Mouse (Mus musculus): Measurements from ENCODE around the gene Prtg. TPM values are rescaled to one million over a fixed set of nuclear protein-coding genes. Genes with fewer than 3 reads are reported as not detected.

Gene Prtg
- polyA plus RNA-seq, 1 experiment from 2014 or later, result 0.40 TPM

DNA sequence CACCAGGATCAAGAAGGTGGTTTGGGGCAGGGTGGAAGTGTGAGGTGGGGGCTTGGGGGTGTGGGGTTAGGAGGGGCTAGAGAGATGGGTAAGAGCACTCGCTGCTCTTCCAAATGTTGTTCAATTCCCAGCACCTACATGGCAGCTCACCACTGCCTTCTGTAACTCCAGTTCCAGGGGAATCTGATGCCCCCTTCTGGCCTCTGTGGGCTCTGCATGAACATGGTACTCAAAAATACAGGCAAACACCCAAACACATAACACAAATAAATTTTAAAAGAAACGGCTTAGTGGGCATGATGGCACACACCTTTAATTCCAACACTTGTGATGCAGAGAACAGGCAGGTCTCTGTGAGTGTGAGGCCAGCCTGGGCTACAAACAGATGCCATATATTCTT lies 148.1 kb downstream of the Prtg start:
- Histone ChIP-seq H3K4me2 (no peak overlapping the region), H3K27me3 (no peaks in the 10 kb centered on the region), H3K9ac (no peak overlapping the region), H3K27ac (no peak overlapping the region), H3K36me3 (no peaks in the 10 kb centered on the region), H3K4me1 (replicated peaks) (peaks cover 6% of the 10 kb centered on the region), H3K9me3 (replicated peaks) (no peaks in the 10 kb centered on the region), H3K4me3 (no peak overlapping the region)
- ATAC-seq (replicated peaks; ENCODE audit: insufficient number of reproducible peaks, insufficient read depth, low FRiP score, low read depth), result no peak
- 42% methylated on average over 2 of the region's 2 CpGs for WGBS

DNA sequence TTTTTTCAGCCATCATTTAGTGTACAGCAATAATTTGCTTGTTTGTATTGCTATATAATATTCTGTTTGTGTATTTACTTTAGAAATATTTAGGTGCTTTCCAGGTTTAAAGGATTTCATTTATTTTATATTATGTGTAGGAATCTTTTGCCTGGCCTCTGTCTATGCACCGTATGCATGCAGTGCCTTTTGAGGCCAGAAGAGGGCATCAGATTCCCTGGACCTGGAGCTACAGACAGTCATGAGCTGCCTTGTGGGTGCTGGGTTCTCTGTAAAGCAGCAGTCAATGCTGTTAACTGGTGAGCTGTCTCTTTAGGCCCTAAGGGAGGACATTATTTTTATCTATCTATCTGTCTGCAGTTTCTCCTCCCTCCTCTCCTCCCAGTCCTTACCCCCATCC lies 148.9 kb downstream of the Prtg start:
- Histone ChIP-seq H3K9ac (no peak overlapping the region), H3K4me3 (no peak overlapping the region), H3K9me3 (replicated peaks) (no peaks in the 10 kb centered on the region), H3K4me2 (no peak overlapping the region), H3K27me3 (no peaks in the 10 kb centered on the region), H3K27ac (no peak overlapping the region), H3K36me3 (no peaks in the 10 kb centered on the region), H3K4me1 (replicated peaks) (peaks cover 6% of the 10 kb centered on the region)
- WGBS, result 22% methylated on average over 1 of the region's 1 CpGs
- no peak for ATAC-seq (replicated peaks; ENCODE audit: insufficient number of reproducible peaks, insufficient read depth, low FRiP score, low read depth)

DNA sequence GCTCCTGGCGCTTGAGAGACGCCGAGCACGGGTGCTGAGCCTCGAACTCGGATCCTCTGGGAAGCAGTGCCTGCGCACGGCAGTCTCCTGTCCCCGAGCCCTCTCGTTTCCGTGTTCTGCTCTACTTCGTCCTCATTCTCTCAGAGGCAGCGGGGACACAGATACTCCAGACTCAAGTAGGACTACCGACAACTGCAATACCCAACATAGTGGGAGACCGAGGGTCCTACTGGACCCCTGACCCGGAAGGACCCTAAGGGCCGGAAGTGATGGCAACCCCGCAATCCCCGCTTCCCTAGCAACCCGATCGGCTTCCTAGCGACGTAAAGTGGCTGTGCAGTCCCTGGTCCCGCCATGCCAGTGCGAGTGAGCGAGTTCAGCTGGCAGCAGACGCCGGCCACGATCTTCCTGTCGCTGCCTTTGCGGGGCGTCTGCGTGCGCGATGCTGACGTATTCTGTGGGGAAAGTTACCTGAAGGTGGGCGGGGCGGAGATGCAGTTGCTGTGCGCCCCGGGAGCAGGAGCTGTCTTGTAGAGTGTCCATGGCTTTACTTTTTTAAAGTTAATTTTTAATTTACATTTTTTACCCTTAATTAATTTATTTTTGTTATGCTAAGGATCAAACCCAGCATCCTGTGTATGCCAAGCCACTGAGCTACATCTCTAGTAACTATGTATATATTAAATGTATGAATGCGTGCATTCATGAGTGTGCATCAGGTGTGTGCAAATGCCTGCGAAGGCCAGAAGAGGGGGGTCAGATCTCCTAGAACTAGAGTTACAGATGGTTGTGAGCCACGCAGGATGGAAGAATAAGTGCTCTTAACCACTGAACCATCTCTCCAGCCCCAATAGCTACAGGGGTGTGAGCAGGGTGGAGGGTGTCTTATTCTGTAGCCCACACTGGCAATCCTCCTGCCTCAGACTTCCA lies 152.1 kb downstream of the Prtg start, which contains the start of the genes Dyx1c1 and Gm44503:
Dyx1c1 (plus strand) TSS at position 265 of the 930 bp plus-strand sequence.
Gm44503 (plus strand) TSS at position 332 of the 930 bp plus-strand sequence.
- Histone ChIP-seq H3K36me3 (no peaks in the 10 kb centered on the region), H3K9me3 (replicated peaks) (no peaks in the 10 kb centered on the region), H3K4me3 (peak within 1 kb of the TSS; percentile 70), H3K4me2 (peak within 1 kb of the TSS; percentile 75), H3K27me3 (no peaks in the 10 kb centered on the region), H3K27ac (peak within 1 kb of the TSS; percentile 25), H3K4me1 (replicated peaks) (peaks cover 6% of the 10 kb centered on the region), H3K9ac (peak within 1 kb of the TSS; percentile 56)
- 2% methylated on average over 43 of the region's 43 CpGs for WGBS
- ATAC-seq (replicated peaks; ENCODE audit: insufficient number of reproducible peaks, insufficient read depth, low FRiP score, low read depth), result peak; percentile 75

DNA sequence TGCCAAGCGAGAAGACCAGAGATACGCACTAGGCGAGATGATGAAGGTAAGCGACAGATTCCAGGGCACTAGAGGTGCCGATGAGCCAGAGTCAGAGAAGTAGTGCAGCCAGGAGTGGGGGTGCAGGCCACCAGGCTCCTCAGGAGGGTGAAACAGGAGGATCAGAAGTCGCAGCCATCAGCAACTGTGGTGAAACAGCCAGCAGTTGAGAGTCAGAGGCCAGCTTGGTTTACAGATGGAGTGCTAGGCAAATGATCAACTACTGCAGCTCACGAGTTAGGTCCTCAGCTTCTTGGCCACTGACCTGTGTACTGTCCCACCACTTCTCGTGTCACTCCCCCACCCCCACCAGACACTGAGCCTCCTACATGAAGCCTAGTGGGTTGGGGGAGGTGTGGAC lies 154.7 kb downstream of the Prtg start:
- H3K36me3 ChIP-seq, result no peaks in the 10 kb centered on the region
- ATAC-seq (replicated peaks; ENCODE audit: insufficient number of reproducible peaks, insufficient read depth, low FRiP score, low read depth), result no peak
- no peak overlapping the region for H3K4me3 ChIP-seq
- H3K27me3 ChIP-seq, result no peaks in the 10 kb centered on the region
- no peaks in the 10 kb centered on the region for H3K9me3 ChIP-seq (replicated peaks)
- H3K4me2 ChIP-seq, result no peak overlapping the region
- H3K27ac ChIP-seq, result no peak overlapping the region
- no peak overlapping the region for H3K9ac ChIP-seq
- H3K4me1 ChIP-seq (replicated peaks), result peaks cover 6% of the 10 kb centered on the region
- WGBS, result 62% methylated on average over 8 of the region's 8 CpGs

- H3K4me3 ChIP-seq, result no peak overlapping the region
- peaks cover 6% of the 10 kb centered on the region for H3K4me1 ChIP-seq (replicated peaks)
These were observed 155.3 kb downstream of the Prtg start for GRCm38 (mm10) chr9:72961959-72962358.

More at GRCm38 (mm10) chr9:72961959-72962358, 155.3 kb downstream of the Prtg start:
- Histone ChIP-seq H3K36me3 (no peaks in the 10 kb centered on the region), H3K27ac (no peak overlapping the region), H3K9me3 (replicated peaks) (no peaks in the 10 kb centered on the region), H3K4me2 (no peak overlapping the region), H3K9ac (no peak overlapping the region), H3K27me3 (no peaks in the 10 kb centered on the region)
- 67% methylated on average over 15 of the region's 15 CpGs for WGBS
- ATAC-seq (replicated peaks; ENCODE audit: insufficient number of reproducible peaks, insufficient read depth, low FRiP score, low read depth), result no peak

Other genes with a start within 250 kb of the Prtg start
- gene Nedd4, start 144.5 kb upstream of the Prtg start, polyA plus RNA-seq (2015; fragmentation: Nextera tagmentation; extraction: Ambion mirVana), result 450 and 481 TPM in 2 replicates
- 2.1 and 2.6 TPM in 2 replicates for gene Pygo1, start 118.8 kb downstream of the Prtg start, polyA plus RNA-seq (2015; fragmentation: Nextera tagmentation; extraction: Ambion mirVana)
- 0.58 and 0.85 TPM in 2 replicates for gene Dyx1c1, start 151.9 kb downstream of the Prtg start, polyA plus RNA-seq (2015; fragmentation: Nextera tagmentation; extraction: Ambion mirVana)
- gene Gm44503, start 152.0 kb downstream of the Prtg start, polyA plus RNA-seq (2015; fragmentation: Nextera tagmentation; extraction: Ambion mirVana), result not detected in 2 replicates
- 12.8 and 15.4 TPM in 2 replicates for gene Ccpg1os, start 178.5 kb downstream of the Prtg start, polyA plus RNA-seq (2015; fragmentation: Nextera tagmentation; extraction: Ambion mirVana)
- 31.3 and 33.1 TPM in 2 replicates for gene Ccpg1, start 178.6 kb downstream of the Prtg start, polyA plus RNA-seq (2015; fragmentation: Nextera tagmentation; extraction: Ambion mirVana)
- gene Pigb, start 233.5 kb downstream of the Prtg start, polyA plus RNA-seq (2015; fragmentation: Nextera tagmentation; extraction: Ambion mirVana), result 4.7 and 8.0 TPM in 2 replicates
- 3.7 and 7.8 TPM in 2 replicates for gene Rab27a, start 238.0 kb downstream of the Prtg start, polyA plus RNA-seq (2015; fragmentation: Nextera tagmentation; extraction: Ambion mirVana)

Measured in heart, embryonic 15.5 days (tissue).